Mouse (Mus musculus) hindbrain, postnatal 0 days (tissue): Measurements from ENCODE around the gene Ica1l. TPM values are rescaled to one million over a fixed set of nuclear protein-coding genes. Genes with fewer than 3 reads are reported as not detected.

Experiments used
- ATAC-seq: fragments of 200-750 bp; cut with Nextera tagmentation; 2 replicates; pipeline ENCODE4 v1.8.0; 2017; ENCODE audit warnings: mild to moderate bottlenecking, moderate TSS enrichment, moderate library complexity
- DNase-seq: peaks from one replicate; pipeline ENCODE4 v3.0.0-alpha.2; 2015; ENCODE audit warnings: low spot score
- H3K27ac ChIP-seq: fragments of 300-500 bp; sonication (generic); 2 replicates; pipeline ENCODE4 v1.5.1; 2014; ENCODE audit warnings: mild to moderate bottlenecking
- H3K27me3 ChIP-seq: fragments of 300-500 bp; sonication (generic); 2 replicates; pipeline ENCODE4 v1.6.1; 2014; ENCODE audit warnings: low read length, mixed read lengths; ENCODE audit not compliant: insufficient read depth
- H3K36me3 ChIP-seq: fragments of 300-500 bp; sonication (generic); 2 replicates; pipeline ENCODE4 v1.6.1; 2014; ENCODE audit warnings: low read length, mixed read lengths; ENCODE audit not compliant: insufficient read depth
- H3K4me1 ChIP-seq: fragments of 300-500 bp; sonication (generic); 2 replicates; pipeline ENCODE4 v1.6.1; 2014; ENCODE audit warnings: antibody characterized with exemption, low read length, mixed read lengths; ENCODE audit not compliant: insufficient read depth
- H3K4me2 ChIP-seq: fragments of 300-500 bp; sonication (generic); 2 replicates; pipeline ENCODE4 v1.6.1; 2014; ENCODE audit warnings: low read depth, mild to moderate bottlenecking, low read length, moderate library complexity, mixed read lengths
- H3K4me3 ChIP-seq: fragments of 300-500 bp; sonication (generic); 2 replicates; pipeline ENCODE4 v1.5.1; 2014; ENCODE audit warnings: low read length
- H3K9ac ChIP-seq: fragments of 300-500 bp; sonication (generic); replicated peaks from 2 replicates; pipeline ENCODE4 v1.6.1; 2014; ENCODE audit warnings: mild to moderate bottlenecking, low read length, moderate library complexity, mixed read lengths
- H3K9me3 ChIP-seq: fragments of 300-500 bp; sonication (generic); 2 replicates; pipeline ENCODE4 v1.6.1; 2016; ENCODE audit warnings: low read length, mixed read lengths
- CTCF ChIP-seq: IDR thresholded peaks from 2 replicates; pipeline ENCODE4 v1.5.1; 2016; ENCODE audit warnings: antibody characterized with exemption, control low read depth, low read depth
- WGBS: fragments of 180-500 bp; shearing (Covaris S2); extraction: QIAGEN DNeasy Blood & Tissue Kit; methylation state at CpG from one replicate; pipeline ENCODE4 v1.1.7; 2014; 5-methylcytosine and 5-hydroxymethylcytosine counted together
- polyA plus RNA-seq: library from polyadenylated mRNA; unstranded; fragments of >200 nt; fragmentation: Nextera tagmentation; extraction: Ambion mirVana; gene quantifications from 2 replicates; pipeline ENCODE4 v1.2.1, GENCODE M21; 2015
- total RNA-seq: library from RNA; depleted of rRNA; stranded (reverse); fragments of >200 nt; gene quantifications from 2 replicates; pipeline ENCODE4 v1.2.3, GENCODE M21; 2014

The Ica1l gene
- total and polyA plus RNA-seq, 2 experiments from 2014 or later: 52.0 to 61.3 TPM

DNA sequence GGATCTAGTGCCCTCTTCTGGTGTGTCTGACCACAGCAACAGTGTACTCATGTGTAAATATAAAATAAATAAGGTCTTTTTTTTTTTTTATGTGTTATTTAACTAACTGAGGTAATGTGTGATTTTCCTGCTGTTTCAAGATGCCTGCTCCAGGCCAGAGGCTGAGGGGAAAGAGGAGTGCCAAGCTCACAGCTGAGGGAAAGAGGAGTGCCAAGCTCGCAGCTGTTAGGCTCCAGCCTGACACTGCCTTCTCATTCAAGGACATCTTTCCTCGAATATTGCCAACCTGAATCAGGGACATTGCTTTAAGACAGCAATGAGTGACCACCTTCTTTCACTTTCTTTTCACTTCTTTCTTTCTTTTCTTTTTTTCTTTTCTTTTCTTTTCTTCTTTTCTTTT is 34.2 kb downstream of the Ica1l start:
- DNase-seq (peak; percentile 13), ATAC-seq (no peak)
- Histone ChIP-seq H3K27ac (no peak overlapping the region), H3K9ac (no peak overlapping the region), H3K36me3 (no peaks in the 10 kb centered on the region), H3K27me3 (no peaks in the 10 kb centered on the region), H3K4me2 (no peak overlapping the region), H3K9me3 (no peaks in the 10 kb centered on the region), H3K4me3 (no peak overlapping the region), H3K4me1 (no peaks in the 10 kb centered on the region)
- no peak for TF ChIP-seq CTCF
- WGBS: 51% methylated on average over 2 of the region's 2 CpGs

DNA sequence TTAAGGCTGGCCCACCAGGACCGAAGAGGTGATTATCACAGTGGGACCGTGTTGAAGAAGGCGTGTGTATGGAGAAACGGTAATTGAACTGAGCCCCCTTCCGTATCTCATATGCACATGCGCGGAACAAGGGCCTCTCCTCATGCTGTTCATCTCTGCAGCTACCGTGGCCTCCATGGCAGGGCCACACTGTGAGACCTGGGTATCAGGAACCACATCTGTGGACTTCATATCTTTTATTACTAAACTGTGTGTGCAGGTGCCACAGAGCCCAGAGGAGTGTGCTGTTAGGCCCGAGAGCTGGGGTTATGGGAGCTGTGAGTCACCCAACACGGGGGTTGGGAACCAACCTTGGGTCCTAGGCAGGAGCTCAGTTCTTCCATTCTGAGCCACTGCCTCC is 35.6 kb downstream of the Ica1l start:
- WGBS: 93% methylated on average over 10 of the region's 10 CpGs
- no peak for DNase-seq
- ATAC-seq: no peak
- Histone ChIP-seq H3K27ac (no peak overlapping the region), H3K4me3 (no peak overlapping the region), H3K27me3 (no peaks in the 10 kb centered on the region), H3K9ac (no peak overlapping the region), H3K36me3 (no peaks in the 10 kb centered on the region), H3K4me2 (no peak overlapping the region), H3K4me1 (no peaks in the 10 kb centered on the region), H3K9me3 (no peaks in the 10 kb centered on the region)
- TF ChIP-seq CTCF: no peak

DNA sequence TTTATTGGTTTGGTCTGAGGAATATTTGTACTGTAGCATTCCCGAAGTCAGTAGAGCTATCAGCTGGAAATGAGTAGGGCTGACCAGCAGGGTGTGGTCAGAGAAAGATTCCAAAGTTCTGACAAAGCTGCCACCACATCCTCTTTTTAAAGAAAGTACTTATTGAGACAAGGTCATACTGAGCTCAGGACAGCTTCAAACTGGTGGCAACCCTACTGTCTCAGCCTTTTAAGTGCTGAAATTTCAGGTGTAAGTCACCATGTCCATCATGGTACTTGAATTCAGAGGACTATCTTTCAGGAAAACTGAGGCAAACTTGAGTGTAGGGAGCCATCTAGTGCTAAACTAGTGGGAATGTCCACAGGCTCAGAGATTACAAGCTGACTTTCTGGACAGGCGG is 42.7 kb downstream of the Ica1l start:
- H3K27ac ChIP-seq: no peak overlapping the region
- no peaks in the 10 kb centered on the region for H3K9me3 ChIP-seq
- WGBS: 64% methylated on average over 2 of the region's 2 CpGs
- TF ChIP-seq CTCF: peak; percentile 59
- no peak for ATAC-seq
- no peaks in the 10 kb centered on the region for H3K27me3 ChIP-seq
- DNase-seq: peak; percentile 42
- H3K4me1 ChIP-seq: no peaks in the 10 kb centered on the region
- H3K4me2 ChIP-seq: no peak overlapping the region
- H3K9ac ChIP-seq: no peak overlapping the region
- H3K4me3 ChIP-seq: no peak overlapping the region
- H3K36me3 ChIP-seq: no peaks in the 10 kb centered on the region

DNA sequence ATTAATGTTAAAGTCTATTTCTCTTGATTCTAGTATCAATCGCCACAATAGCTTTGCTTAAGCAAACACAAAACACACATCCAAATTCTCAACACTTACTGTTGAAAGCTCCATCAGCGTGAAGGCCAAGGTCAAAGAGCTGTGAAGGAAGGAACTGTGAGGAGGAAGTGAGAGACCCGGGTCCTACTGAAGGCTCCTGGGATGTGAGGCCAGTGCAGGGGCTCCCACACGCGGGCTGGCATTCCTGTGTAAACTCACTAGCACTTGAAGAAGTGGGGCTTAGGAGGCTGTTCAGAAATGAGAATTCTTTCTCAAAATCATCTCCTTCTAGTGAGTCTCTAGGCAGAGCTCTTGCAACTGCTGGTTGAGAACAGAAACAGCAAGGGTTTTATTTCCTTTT is 45.6 kb downstream of the Ica1l start:
- no peak overlapping the region for H3K27ac ChIP-seq
- TF ChIP-seq CTCF: no peak
- no peaks in the 10 kb centered on the region for H3K4me1 ChIP-seq
- no peak for DNase-seq
- ATAC-seq: no peak
- no peaks in the 10 kb centered on the region for H3K27me3 ChIP-seq
- WGBS: 76% methylated on average over 5 of the region's 5 CpGs
- H3K9ac ChIP-seq: no peak overlapping the region
- no peak overlapping the region for H3K4me2 ChIP-seq
- no peak overlapping the region for H3K4me3 ChIP-seq
- no peaks in the 10 kb centered on the region for H3K36me3 ChIP-seq
- H3K9me3 ChIP-seq: no peaks in the 10 kb centered on the region

DNA sequence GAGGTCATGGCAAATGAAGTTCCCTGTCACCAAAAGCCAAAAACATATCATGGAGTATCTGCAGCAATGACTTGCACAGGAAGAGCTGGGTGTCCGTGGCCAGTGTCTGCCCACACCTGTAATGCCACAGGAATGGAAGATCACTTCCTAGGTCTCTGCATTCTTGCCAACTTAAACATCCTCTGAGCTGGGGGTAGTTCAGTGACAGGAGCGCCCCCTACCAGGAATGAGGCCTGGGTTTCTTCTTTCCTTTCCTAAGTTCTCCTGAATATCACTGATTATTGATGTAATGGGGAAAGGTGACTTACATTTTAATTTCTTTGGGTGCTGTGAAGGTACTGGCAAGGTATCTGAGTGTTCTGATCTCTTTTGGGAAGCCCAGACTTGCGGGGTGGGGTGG is 47.3 kb downstream of the Ica1l start:
- TF ChIP-seq CTCF: no peak
- Histone ChIP-seq H3K27ac (no peak overlapping the region), H3K4me3 (no peak overlapping the region), H3K36me3 (0 out of 2 replicates have a peak, but pooled peaks cover 2% of the 10 kb centered on the region), H3K4me1 (no peaks in the 10 kb centered on the region), H3K9ac (no peak overlapping the region), H3K27me3 (no peaks in the 10 kb centered on the region), H3K4me2 (no peak overlapping the region), H3K9me3 (no peaks in the 10 kb centered on the region)
- 56% methylated on average over 3 of the region's 3 CpGs for WGBS
- ATAC-seq (no peak), DNase-seq (no peak)

DNA sequence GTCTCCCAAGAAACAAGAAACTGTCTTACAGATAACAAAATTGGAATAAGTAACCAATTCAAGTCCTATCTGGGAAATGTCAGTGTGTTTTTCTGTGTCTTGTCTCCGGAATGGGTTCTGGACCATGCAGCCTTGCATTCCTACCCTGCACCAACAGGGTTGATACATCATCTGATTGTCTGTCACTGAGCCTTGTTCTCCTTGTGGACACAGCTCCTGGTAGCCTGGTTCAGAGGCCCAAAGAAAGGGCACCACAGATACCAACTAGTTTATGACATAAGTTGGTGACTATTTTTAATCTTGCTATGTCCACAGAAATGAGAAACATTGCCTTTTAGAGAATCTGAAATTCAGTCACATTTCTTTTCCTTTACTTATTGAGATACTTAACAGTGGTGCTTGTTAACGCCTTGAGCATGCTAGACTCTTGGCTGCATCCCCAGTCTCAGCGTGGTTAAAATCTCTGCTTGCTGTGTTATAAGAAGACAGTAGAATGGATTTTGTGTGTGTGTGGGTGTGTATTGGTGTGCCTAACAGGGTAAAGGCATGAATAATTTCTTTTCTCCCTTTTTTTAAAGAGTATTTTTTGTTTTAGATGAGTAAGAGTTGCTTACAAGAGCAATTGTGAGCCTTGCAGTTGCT is 55.5 kb downstream of the Ica1l start:
- DNase-seq: no peak
- TF ChIP-seq CTCF: no peak
- Histone ChIP-seq H3K9me3 (no peaks in the 10 kb centered on the region), H3K4me1 (no peaks in the 10 kb centered on the region), H3K36me3 (peaks cover 16% of the 10 kb centered on the region; the same call in 1 of the 2 replicates), H3K4me2 (no peak overlapping the region), H3K27ac (no peak overlapping the region), H3K9ac (no peak overlapping the region), H3K27me3 (no peaks in the 10 kb centered on the region), H3K4me3 (no peak overlapping the region)
- 81% methylated on average over 3 of the region's 3 CpGs for WGBS
- no peak for ATAC-seq

DNA sequence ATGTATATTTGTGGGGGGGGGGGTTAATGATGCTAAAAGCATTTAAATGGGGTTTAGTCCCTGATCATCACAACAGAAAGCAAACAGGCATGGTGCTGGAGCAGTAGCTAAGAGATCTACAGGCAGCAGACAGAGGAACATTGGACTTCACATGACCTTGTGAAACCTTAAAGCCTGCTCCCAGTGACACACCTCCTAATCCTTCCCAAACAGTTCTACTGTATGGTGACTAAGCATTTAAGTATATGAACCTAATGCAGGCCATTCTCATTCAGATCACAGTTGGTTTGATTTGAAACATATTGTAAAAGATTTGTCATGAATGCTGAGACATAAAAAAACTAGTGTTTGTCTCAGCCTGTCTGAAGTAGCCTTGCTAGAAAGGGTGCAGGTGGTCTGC is 56.4 kb downstream of the Ica1l start:
- DNase-seq: no peak
- Histone ChIP-seq H3K9ac (no peak overlapping the region), H3K27ac (no peak overlapping the region), H3K36me3 (peaks cover 21% of the 10 kb centered on the region; the same call in 1 of the 2 replicates), H3K4me2 (no peak overlapping the region), H3K9me3 (no peaks in the 10 kb centered on the region), H3K4me1 (no peaks in the 10 kb centered on the region), H3K4me3 (no peak overlapping the region), H3K27me3 (no peaks in the 10 kb centered on the region)
- ATAC-seq: no peak
- TF ChIP-seq CTCF: no peak
